In genomic region chr17:57770904-57771303, GRCm38 (mm10) we compare ENCODE assay signal across 9 mouse cellular contexts. TPM values are rescaled to one million over a fixed set of nuclear protein-coding genes. Genes with fewer than 3 reads are reported as not detected.
DNase-seq lines count a peak whose midpoint lies in the region; ATAC-seq and TF ChIP-seq lines count a peak whose summit lies in the region.
"Had no signal": no experiment of that assay in that cellular context is flagged by ENCODE, and none has a peak within 500 bp of the region (broad histone marks: within the 10 kb centered on the region; RNA-seq: fewer than 3 reads in every experiment).

No protein-coding gene starts in this region.

- DNase-seq in midbrain, embryonic 11.5 days (ENCODE audit: low spot score, missing footprints): peak; percentile 86
- DNase-seq in midbrain, embryonic 10.5 days (ENCODE audit: low spot score): no peak
- peak; percentile 55 to 61 for DNase-seq in right cerebral cortex, postnatal 10 days (ENCODE audit: low spot score in 2 of 2)
- no peak for DNase-seq in thymus, adult 2 months
- DNase-seq in MN1 (ENCODE audit: low spot score): no peak
- DNase-seq in gastrocnemius, postnatal 4 days (ENCODE audit: low spot score in 2 of 2): no peak

- H3K4me2 ChIP-seq in midbrain, embryonic 11.5 days: no peak overlapping the region
- H3K4me2 ChIP-seq in hindbrain, embryonic 16.5 days (ENCODE audit: low read length): peak overlapping the region; percentile 76

- H3K9me3 ChIP-seq in midbrain, embryonic 11.5 days (ENCODE audit: control insufficient read depth, low read length): no peaks in the 10 kb centered on the region
- H3K9me3 ChIP-seq in midbrain, embryonic 10.5 days (replicated peaks): no peaks in the 10 kb centered on the region
- H3K9me3 ChIP-seq in hindbrain, embryonic 16.5 days (ENCODE audit: control insufficient read depth, low read length): no peaks in the 10 kb centered on the region
- H3K9me3 ChIP-seq: megakaryocyte, embryonic 14.5 days had no signal

- no peaks in the 10 kb centered on the region for H3K27me3 ChIP-seq in midbrain, embryonic 11.5 days (ENCODE audit: control insufficient read depth, insufficient read depth, low read length)
- no peaks in the 10 kb centered on the region for H3K27me3 ChIP-seq in midbrain, embryonic 10.5 days (ENCODE audit: low read depth, poor library complexity, severe bottlenecking)
- H3K27me3 ChIP-seq in hindbrain, embryonic 16.5 days (replicated peaks; ENCODE audit: control insufficient read depth, insufficient read depth, low read length): no peaks in the 10 kb centered on the region
- H3K27me3 ChIP-seq in thymus, adult 2 months (ENCODE audit: control insufficient read depth, insufficient read depth, low read length): no peaks in the 10 kb centered on the region
- H3K27me3 ChIP-seq: megakaryocyte, embryonic 14.5 days had no signal

- TF ChIP-seq POLR2A in cortical plate, adult 2 months (IDR thresholded peaks at IDR 0.05; ENCODE audit: extremely low read depth, insufficient read depth, low read length): no peak
- TF ChIP-seq POLR2A in thymus, adult 2 months (IDR thresholded peaks at IDR 0.05; ENCODE audit: control insufficient read depth, extremely low read depth, insufficient read depth, low read length, poor library complexity): no peak

- WGBS in midbrain, embryonic 11.5 days: 18% methylated on average over 4 of the region's 4 CpGs
- WGBS in midbrain, embryonic 10.5 days: 24% methylated on average over 4 of the region's 4 CpGs
- 19% methylated on average over 4 of the region's 4 CpGs for WGBS in hindbrain, embryonic 16.5 days
- WGBS in thymus, adult 2 months: 22% methylated on average over 4 of the region's 4 CpGs

- peak; percentile 65 for TF ChIP-seq CTCF in cortical plate, adult 2 months (IDR thresholded peaks at IDR 0.05; ENCODE audit: extremely low read depth, insufficient read depth, low read length)
- no peak for TF ChIP-seq CTCF in thymus, adult 2 months (IDR thresholded peaks at IDR 0.05; ENCODE audit: borderline replicate concordance, control insufficient read depth, extremely low read depth, insufficient read depth, low read length, poor library complexity)

- no peak overlapping the region for H3K4me3 ChIP-seq in midbrain, embryonic 11.5 days (ENCODE audit: low read depth, low read length)
- H3K4me3 ChIP-seq in midbrain, embryonic 10.5 days: no peak overlapping the region
- no peak overlapping the region; the same call in 1 of the 2 replicates for H3K4me3 ChIP-seq in cortical plate, adult 2 months (ENCODE audit: insufficient read depth, low read length)
- H3K4me3 ChIP-seq in hindbrain, embryonic 16.5 days (ENCODE audit: low read length): peak overlapping the region; percentile 48
- H3K4me3 ChIP-seq in thymus, adult 2 months (ENCODE audit: control insufficient read depth, insufficient read depth, low read length): no peak overlapping the region
- H3K4me3 ChIP-seq: megakaryocyte, embryonic 14.5 days had no signal

- H3K36me3 ChIP-seq in midbrain, embryonic 11.5 days (ENCODE audit: control insufficient read depth, insufficient read depth, low read length): no peaks in the 10 kb centered on the region
- H3K36me3 ChIP-seq in midbrain, embryonic 10.5 days: no peaks in the 10 kb centered on the region
- H3K36me3 ChIP-seq in hindbrain, embryonic 16.5 days (ENCODE audit: control insufficient read depth, insufficient read depth, low read length): no peaks in the 10 kb centered on the region
- no peaks in the 10 kb centered on the region for H3K36me3 ChIP-seq in thymus, adult 2 months (ENCODE audit: control insufficient read depth, insufficient read depth, low read length)

- peak; percentile 67 for ATAC-seq in midbrain, embryonic 11.5 days (ENCODE audit: low FRiP score)
- peak; percentile 86 for ATAC-seq in hindbrain, embryonic 16.5 days

- H3K27ac ChIP-seq in midbrain, embryonic 11.5 days (ENCODE audit: low read depth, low read length): no peak overlapping the region
- H3K27ac ChIP-seq in midbrain, embryonic 10.5 days (replicated peaks): no peak overlapping the region
- no peak overlapping the region for H3K27ac ChIP-seq in cortical plate, adult 2 months (ENCODE audit: insufficient read depth, low read length)
- no peak overlapping the region for H3K27ac ChIP-seq in hindbrain, embryonic 16.5 days (ENCODE audit: low read depth, low read length)
- no peak overlapping the region for H3K27ac ChIP-seq in thymus, adult 2 months (ENCODE audit: control insufficient read depth, insufficient read depth, low read length)

- H3K4me1 ChIP-seq in midbrain, embryonic 11.5 days (ENCODE audit: control insufficient read depth, insufficient read depth, low read length): no peaks in the 10 kb centered on the region
- peaks cover 9% of the 10 kb centered on the region; the same call in 1 of the 2 replicates for H3K4me1 ChIP-seq in midbrain, embryonic 10.5 days
- H3K4me1 ChIP-seq in cortical plate, adult 2 months (ENCODE audit: control insufficient read depth, insufficient read depth, low read length): no peaks in the 10 kb centered on the region
- H3K4me1 ChIP-seq in hindbrain, embryonic 16.5 days (ENCODE audit: control insufficient read depth, insufficient read depth, low read depth, low read length): peaks cover 3% of the 10 kb centered on the region; the same call in 1 of the 2 replicates
- no peaks in the 10 kb centered on the region for H3K4me1 ChIP-seq in thymus, adult 2 months (replicated peaks; ENCODE audit: control insufficient read depth, insufficient read depth, low read length)
- H3K4me1 ChIP-seq: megakaryocyte, embryonic 14.5 days had no signal

- H3K9ac ChIP-seq in midbrain, embryonic 11.5 days (ENCODE audit: low read length): no peak overlapping the region
- no peak overlapping the region for H3K9ac ChIP-seq in hindbrain, embryonic 16.5 days (ENCODE audit: low read depth, low read length)

RNA-seq across cellular contexts. Expression of gene Cntnap5c, which starts 1.5 kb away (rescaled TPM):
- polyA plus RNA-seq in midbrain, embryonic 11.5 days (2014; fragmentation: Nextera tagmentation; extraction: Ambion mirVana): 0.25 and 0.33 TPM in 2 replicates
- polyA plus RNA-seq in midbrain, embryonic 10.5 days (2016; fragmentation: Nextera tagmentation; extraction: Ambion mirVana): 0.12 TPM in 1 of 2 replicates, not detected in the other
- polyA plus RNA-seq in cortical plate, adult 2 months (2012; rRNA removed): 1.2 and 1.7 TPM in 2 replicates
- polyA plus RNA-seq in hindbrain, embryonic 16.5 days (2015; fragmentation: Nextera tagmentation; extraction: Ambion mirVana): 4.2 and 5.7 TPM in 2 replicates
- 0.03 TPM in 1 of 2 replicates, not detected in the other for polyA plus RNA-seq in thymus, adult 2 months (2012; rRNA removed)
- not detected for total RNA-seq in gastrocnemius, postnatal 4 days (2021)

RNA-seq across cellular contexts. Expression of gene Gm21834, which starts 28.9 kb away (rescaled TPM):
- not detected in 2 replicates for polyA plus RNA-seq in midbrain, embryonic 11.5 days (2014; fragmentation: Nextera tagmentation; extraction: Ambion mirVana)
- polyA plus RNA-seq in midbrain, embryonic 10.5 days (2016; fragmentation: Nextera tagmentation; extraction: Ambion mirVana): not detected in 2 replicates
- polyA plus RNA-seq in cortical plate, adult 2 months (2012; rRNA removed): not detected in 2 replicates
- polyA plus RNA-seq in hindbrain, embryonic 16.5 days (2015; fragmentation: Nextera tagmentation; extraction: Ambion mirVana): not detected in 2 replicates
- polyA plus RNA-seq in thymus, adult 2 months (2012; rRNA removed): not detected in 2 replicates
- not detected for total RNA-seq in gastrocnemius, postnatal 4 days (2021)

Comparison
In these comparisons a context has a peak if more than half of its experiments do, and no peak if none do; other contexts are left out.
1. DNase-seq: peak in midbrain, embryonic 11.5 days (single experiment) and right cerebral cortex, postnatal 10 days (2 of 2); none in midbrain, embryonic 10.5 days (single experiment), thymus, adult 2 months (single experiment), MN1 (single experiment) and gastrocnemius, postnatal 4 days (0 of 2).